Mouse (Mus musculus): ENCODE results near the gene Gpsm1. TPM values are rescaled to one million over a fixed set of nuclear protein-coding genes. Genes with fewer than 3 reads are reported as not detected.

Gpsm1 gene
- total and polyA plus RNA-seq, 3 experiments = 1.4 to 6.9 TPM; not detected in 1

GRCm38 (mm10) chr2:26311936-26312335 lies 3.4 kb upstream of the Gpsm1 start:
- Histone ChIP-seq H3K27me3 (ENCODE audit: control insufficient read depth in 1 of 2, insufficient read depth in 2 of 2, low read length in 2 of 2) (peaks cover 0 to 2% of the 10 kb centered on the region in 2 experiments; a peak in 3 of 4 replicates), H3K9ac (ENCODE audit: control insufficient read depth, low read depth, low read length, poor library complexity, severe bottlenecking) (no peak overlapping the region), H3K9me3 (replicated peaks; ENCODE audit: insufficient read depth, low read length) (no peaks in the 10 kb centered on the region), H3K4me3 (ENCODE audit: control insufficient read depth in 1 of 2, insufficient read depth in 1 of 2, low read depth in 2 of 2, low read length in 2 of 2) (no peak overlapping the region), H3K4me1 (ENCODE audit: control insufficient read depth in 1 of 2, insufficient read depth in 2 of 2, low read length in 2 of 2) (no peaks in the 10 kb centered on the region; a peak in 1 of 4 replicates), H3K27ac (ENCODE audit: control insufficient read depth, low read depth, low read length) (no peak overlapping the region), H3K36me3 (ENCODE audit: control insufficient read depth in 1 of 2, insufficient read depth in 2 of 2, low read length in 2 of 2) (no peaks in the 10 kb centered on the region), H3K79me2 (ENCODE audit: control insufficient read depth, insufficient read depth, low read length, poor library complexity) (no peaks in the 10 kb centered on the region)
- TF ChIP-seq JUND (IDR thresholded peaks at IDR 0.05; ENCODE audit: low read depth, low read length) (no peak), GATA1 (IDR thresholded peaks at IDR 0.05; ENCODE audit: low read depth, low read length) (no peak), SMC3 (IDR thresholded peaks at IDR 0.05; ENCODE audit: low read depth, low read length) (no peak), KAT2A (conservative IDR thresholded peaks at IDR 0.05; ENCODE audit: low read depth, low read length) (no peak), ELF1 (IDR thresholded peaks at IDR 0.05; ENCODE audit: low read depth, low read length) (no peak), ETS1 (IDR thresholded peaks at IDR 0.05; ENCODE audit: low read depth, low read length) (no peak), NELFE (IDR thresholded peaks at IDR 0.05; ENCODE audit: low read depth, low read length) (no peak), GABPA (IDR thresholded peaks at IDR 0.05; ENCODE audit: low read depth, low read length) (no peak), POLR2AphosphoS5 (IDR thresholded peaks at IDR 0.05; ENCODE audit: borderline replicate concordance, low read depth, low read length) (no peak), HCFC1 (IDR thresholded peaks at IDR 0.05; ENCODE audit: low read depth, low read length) (no peak), MYC (IDR thresholded peaks at IDR 0.05; ENCODE audit: low read depth, low read length) (no peak), RCOR1 (IDR thresholded peaks at IDR 0.05; ENCODE audit: low read depth, low read length) (no peak), ZMIZ1 (IDR thresholded peaks at IDR 0.05; ENCODE audit: low read depth, low read length) (no peak), TBP (IDR thresholded peaks at IDR 0.05; ENCODE audit: low read depth, low read length) (no peak)
- DNase-seq (ENCODE audit: low read depth, low spot score) = no peak

GRCm38 (mm10) chr2:26312812-26313211 lies 2.5 kb upstream of the Gpsm1 start:
- Histone ChIP-seq H3K27ac (ENCODE audit: control insufficient read depth, low read depth, low read length) (no peak overlapping the region), H3K79me2 (ENCODE audit: control insufficient read depth, insufficient read depth, low read length, poor library complexity) (no peaks in the 10 kb centered on the region), H3K4me3 (ENCODE audit: control insufficient read depth in 1 of 2, insufficient read depth in 1 of 2, low read depth in 2 of 2, low read length in 2 of 2) (no peak overlapping the region), H3K27me3 (ENCODE audit: control insufficient read depth in 1 of 2, insufficient read depth in 2 of 2, low read length in 2 of 2) (peaks cover 0 to 2% of the 10 kb centered on the region in 2 experiments; a peak in 3 of 4 replicates), H3K9ac (ENCODE audit: control insufficient read depth, low read depth, low read length, poor library complexity, severe bottlenecking) (no peak overlapping the region), H3K36me3 (ENCODE audit: control insufficient read depth in 1 of 2, insufficient read depth in 2 of 2, low read length in 2 of 2) (no peaks in the 10 kb centered on the region), H3K4me1 (ENCODE audit: control insufficient read depth in 1 of 2, insufficient read depth in 2 of 2, low read length in 2 of 2) (no peaks in the 10 kb centered on the region; a peak in 1 of 4 replicates), H3K9me3 (replicated peaks; ENCODE audit: insufficient read depth, low read length) (no peaks in the 10 kb centered on the region)
- TF ChIP-seq POLR2AphosphoS2 (IDR thresholded peaks at IDR 0.05; ENCODE audit: low read length) (no peak), CTCF (IDR thresholded peaks at IDR 0.05 in 2 of 3, conservative IDR thresholded peaks at IDR 0.05 in 1 of 3; ENCODE audit: control insufficient read depth in 1 of 3, insufficient read depth in 1 of 3, low read depth in 2 of 3, low read length in 3 of 3, poor library complexity in 1 of 3, severe bottlenecking in 1 of 3) (no peak), EP300 (IDR thresholded peaks at IDR 0.05; ENCODE audit: low read depth in 1 of 2, low read length in 2 of 2) (no peak), ZNF384 (IDR thresholded peaks at IDR 0.05; ENCODE audit: low read depth, low read length) (no peak), USF2 (IDR thresholded peaks at IDR 0.05; ENCODE audit: borderline replicate concordance in 1 of 2, insufficient read depth in 1 of 2, low read depth in 1 of 2, low read length in 2 of 2) (no peak), KAT2A (conservative IDR thresholded peaks at IDR 0.05; ENCODE audit: low read depth, low read length) (no peak), CHD2 (IDR thresholded peaks at IDR 0.05; ENCODE audit: low read length) (no peak), JUND (IDR thresholded peaks at IDR 0.05; ENCODE audit: low read depth, low read length) (no peak), RCOR1 (IDR thresholded peaks at IDR 0.05; ENCODE audit: low read depth, low read length) (no peak), POLR2AphosphoS5 (IDR thresholded peaks at IDR 0.05; ENCODE audit: borderline replicate concordance, low read depth, low read length) (no peak), MAFK (IDR thresholded peaks at IDR 0.05; ENCODE audit: borderline replicate concordance, low read depth, low read length) (no peak), ZC3H11A (IDR thresholded peaks at IDR 0.05; ENCODE audit: low read depth, low read length) (no peak), ELF1 (IDR thresholded peaks at IDR 0.05; ENCODE audit: low read depth, low read length) (no peak), SMC3 (IDR thresholded peaks at IDR 0.05; ENCODE audit: low read depth, low read length) (no peak)
- no peak for DNase-seq (ENCODE audit: low read depth, low spot score)
